Mouse (Mus musculus) natural killer cell, adult 2 months (primary cell): ENCODE measurements around the gene Acadm.
A peak's percentile ranks its signal among the peaks of the same experiment; 100 is the strongest.

Experiments
- DNase-seq, 2 experiments: peaks; one replicate each; pipeline ENCODE4 v3.0.0; 2022; ENCODE audit warnings: low spot score in 2 of 2

The Acadm gene

DNA sequence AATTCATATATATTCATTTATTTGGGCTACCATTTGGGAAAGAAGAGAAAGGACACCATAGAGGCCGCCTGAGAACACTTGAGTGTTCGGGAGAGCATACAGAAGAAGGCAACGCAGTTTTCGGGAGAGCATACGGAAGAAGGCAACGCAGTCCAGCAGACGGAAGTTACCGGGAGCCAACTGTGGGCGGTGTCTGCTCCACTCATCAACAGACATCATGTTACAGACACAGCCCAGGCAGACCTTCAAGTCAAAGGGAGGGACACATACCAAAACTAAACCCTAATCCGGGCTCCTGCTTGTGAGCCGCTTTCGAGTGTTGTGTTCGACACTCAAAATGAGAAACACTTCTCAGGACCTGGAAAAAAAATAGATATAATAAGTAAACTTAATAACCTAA lies 2.8 kb downstream of the Acadm start:
- DNase-seq: no peak

- DNase-seq: no peak
Measured at GRCm38 (mm10) chr3:153940486-153940885, 3.9 kb downstream of the Acadm start.

DNA sequence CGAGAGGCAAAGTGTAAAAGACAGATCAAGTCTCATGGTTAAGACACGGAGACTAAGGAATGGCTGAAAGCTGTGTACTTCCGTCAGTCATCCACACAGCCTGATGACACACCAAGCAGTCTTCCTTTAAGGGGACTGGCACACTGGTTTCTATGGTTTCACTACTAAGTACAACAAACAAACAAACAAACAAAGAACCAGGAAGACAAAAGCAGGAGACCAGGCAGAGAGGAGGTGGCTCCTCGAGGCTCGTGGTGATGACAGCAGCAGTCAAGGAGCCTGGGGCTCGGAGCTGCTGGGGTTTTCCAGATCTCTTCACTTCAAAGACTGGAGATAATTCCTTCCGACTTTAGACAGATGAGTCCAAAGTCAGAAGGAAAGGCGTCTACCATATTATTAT lies 4.4 kb downstream of the Acadm start:
- no peak for DNase-seq

- DNase-seq: no peak
Measured at GRCm38 (mm10) chr3:153937116-153937810, 7.2 kb downstream of the Acadm start.

DNA sequence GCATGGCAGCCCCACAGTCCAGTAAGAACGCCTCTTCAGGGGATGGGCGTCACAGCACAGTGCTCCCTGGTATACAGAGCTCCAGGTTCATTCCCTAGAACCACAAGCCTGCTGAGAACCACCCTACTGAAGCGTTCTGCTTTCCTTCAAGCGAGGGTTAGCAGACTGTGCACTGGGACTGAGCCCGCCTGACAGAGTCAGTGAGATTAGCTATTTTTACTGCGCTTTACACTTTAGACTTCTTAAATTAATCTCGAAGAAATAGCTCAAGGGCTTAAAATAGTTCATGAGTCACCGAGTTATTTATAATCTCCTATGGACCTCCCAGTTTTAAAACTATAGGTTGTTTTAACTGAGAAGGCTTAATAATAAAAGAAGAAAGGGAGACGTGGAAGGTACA lies 8.6 kb downstream of the Acadm start:
- DNase-seq: no peak

GRCm38 (mm10) chr3:153932461-153932860 lies 12.0 kb downstream of the Acadm start:
- DNase-seq: no peak

GRCm38 (mm10) chr3:153929526-153929925 lies 14.9 kb downstream of the Acadm start:
- DNase-seq: no peak

DNA sequence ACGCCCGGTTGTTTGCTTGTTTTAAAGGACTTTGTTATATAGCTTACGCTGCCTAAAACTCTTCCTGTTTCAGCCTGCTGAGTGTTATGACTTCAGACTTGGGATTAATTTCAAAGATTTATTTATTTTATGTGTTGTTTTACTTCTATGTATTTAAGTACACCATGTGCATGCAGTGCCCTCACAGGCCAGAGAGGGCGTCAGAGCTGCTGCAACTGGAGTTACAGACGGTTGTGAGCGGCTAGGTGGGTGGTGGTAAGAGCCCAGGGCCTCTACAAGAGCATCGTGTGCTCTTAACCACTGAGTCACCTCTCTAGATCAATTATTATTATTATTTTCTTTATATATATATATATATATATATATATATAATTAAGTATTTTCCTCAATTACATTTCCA lies 18.1 kb downstream of the Acadm start:
- DNase-seq: no peak

- no peak for DNase-seq
Measured at GRCm38 (mm10) chr3:153921147-153921910, 23.1 kb downstream of the Acadm start.

- no peak for DNase-seq
Measured at GRCm38 (mm10) chr3:153917200-153917599, 27.2 kb downstream of the Acadm start.

- no peak for DNase-seq
Measured at GRCm38 (mm10) chr3:153913510-153914243, 30.8 kb downstream of the Acadm start.

DNA sequence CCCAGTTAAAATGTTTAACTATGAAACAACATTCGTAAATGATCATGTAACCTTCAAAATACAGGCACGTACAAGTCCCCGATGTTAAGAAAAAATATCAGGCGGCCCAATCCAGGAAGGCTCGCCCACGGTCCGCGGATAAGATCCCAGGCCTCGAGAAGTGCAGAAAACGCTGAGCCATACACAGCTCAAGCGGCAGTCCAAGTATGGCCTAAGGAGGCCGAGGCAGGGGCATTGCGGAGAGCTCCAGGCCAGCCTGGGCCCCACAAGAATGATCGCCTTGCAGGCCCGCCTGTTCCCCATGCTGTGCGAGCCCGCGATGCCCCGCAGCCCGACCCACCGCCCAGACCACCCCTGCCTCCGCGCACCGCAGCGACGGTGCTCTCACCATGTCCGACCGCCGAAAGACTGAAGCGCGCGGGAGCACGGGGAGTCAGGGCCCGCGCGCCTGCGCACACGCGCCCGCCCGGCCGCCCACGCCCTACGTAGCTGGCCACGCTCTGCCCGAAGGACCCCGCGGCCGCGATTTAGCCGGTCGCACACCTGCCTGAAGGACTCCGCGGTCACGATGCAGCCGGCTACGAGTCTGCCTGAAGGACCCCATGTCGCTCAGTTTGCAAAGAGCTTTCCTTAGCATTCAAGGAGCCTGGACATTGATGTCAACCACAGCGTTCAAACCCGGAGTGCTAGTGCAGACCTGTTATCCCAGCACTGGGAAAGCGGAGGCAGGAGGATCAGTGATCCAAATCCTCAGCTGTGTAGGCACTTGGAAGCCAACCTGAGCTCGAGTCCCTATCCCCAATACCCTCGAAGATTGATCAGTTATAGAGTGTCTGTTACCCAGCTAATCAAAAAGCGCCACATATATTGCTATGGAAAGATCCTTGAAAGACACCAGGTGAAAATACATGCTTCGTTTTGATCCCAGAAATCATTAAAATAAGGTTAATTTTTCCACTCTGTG lies 31.6 kb downstream of the Acadm start, which contains the start of gene Rabggtb:
Gene Rabggtb (minus strand): TSS at position 464 of the 964 bp plus-strand sequence.
- DNase-seq: peak; percentile 92 to 94

DNA sequence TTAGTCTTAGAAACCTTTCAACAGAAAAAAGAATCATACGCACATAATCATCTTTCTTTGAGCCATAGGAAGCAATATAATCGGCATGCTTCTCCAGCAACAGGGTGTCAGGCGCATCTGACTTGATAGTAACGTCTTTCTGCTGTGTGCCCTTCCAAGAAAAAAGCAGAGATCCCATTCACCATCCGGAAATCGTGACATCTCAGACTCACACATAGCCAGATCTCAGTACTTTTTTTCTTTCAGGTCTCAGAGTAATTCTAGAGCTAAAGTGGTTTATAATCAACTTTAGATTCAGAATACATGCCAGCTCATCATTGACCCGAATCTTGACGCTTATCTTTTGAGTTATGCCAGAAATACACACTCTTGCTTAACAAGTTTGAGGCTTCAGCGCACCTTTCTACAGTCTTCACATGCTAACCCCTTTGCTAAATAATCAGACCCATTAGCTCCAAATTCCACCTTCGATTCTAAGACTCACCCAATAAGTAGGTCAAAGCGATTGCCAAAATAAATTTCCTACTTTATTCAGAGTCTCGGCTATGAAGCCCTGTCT lies 32.5 kb downstream of the Acadm start:
- DNase-seq: no peak

DNA sequence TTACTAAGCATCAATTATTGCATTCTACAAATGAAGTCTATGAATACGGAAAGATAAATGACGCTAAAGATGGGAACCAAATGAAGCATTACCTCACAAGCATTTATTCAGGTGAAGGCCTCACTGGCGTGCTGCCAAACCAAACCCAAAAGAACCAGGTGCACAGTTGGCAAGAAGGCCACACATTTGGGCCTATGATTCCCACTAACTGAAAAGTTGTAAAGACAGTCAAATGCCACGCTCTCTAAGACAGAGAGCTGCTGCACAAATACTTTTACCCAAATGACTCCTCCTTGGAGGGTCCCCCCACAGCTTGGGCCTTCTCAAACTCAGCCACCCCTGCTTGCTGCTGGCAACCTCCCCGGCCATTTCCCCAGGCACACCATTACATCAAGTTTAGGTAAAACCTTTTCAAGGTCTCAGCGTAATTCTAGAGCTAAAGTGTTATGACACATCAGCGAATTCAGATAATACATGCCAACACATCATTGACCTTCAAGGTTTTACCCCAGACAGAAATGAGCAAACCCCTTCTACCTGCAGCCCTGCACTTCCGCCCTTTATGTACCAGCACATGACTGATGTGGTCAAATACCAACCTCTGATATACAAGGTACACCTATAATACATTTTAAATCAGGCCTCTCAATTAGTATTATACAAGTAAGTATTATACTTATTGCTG lies 33.1 kb downstream of the Acadm start:
- no peak for DNase-seq

GRCm38 (mm10) chr3:153910489-153910888 lies 33.9 kb downstream of the Acadm start:
- DNase-seq: no peak

- no peak for DNase-seq
Measured at GRCm38 (mm10) chr3:153908919-153909318, 35.5 kb downstream of the Acadm start.

DNA sequence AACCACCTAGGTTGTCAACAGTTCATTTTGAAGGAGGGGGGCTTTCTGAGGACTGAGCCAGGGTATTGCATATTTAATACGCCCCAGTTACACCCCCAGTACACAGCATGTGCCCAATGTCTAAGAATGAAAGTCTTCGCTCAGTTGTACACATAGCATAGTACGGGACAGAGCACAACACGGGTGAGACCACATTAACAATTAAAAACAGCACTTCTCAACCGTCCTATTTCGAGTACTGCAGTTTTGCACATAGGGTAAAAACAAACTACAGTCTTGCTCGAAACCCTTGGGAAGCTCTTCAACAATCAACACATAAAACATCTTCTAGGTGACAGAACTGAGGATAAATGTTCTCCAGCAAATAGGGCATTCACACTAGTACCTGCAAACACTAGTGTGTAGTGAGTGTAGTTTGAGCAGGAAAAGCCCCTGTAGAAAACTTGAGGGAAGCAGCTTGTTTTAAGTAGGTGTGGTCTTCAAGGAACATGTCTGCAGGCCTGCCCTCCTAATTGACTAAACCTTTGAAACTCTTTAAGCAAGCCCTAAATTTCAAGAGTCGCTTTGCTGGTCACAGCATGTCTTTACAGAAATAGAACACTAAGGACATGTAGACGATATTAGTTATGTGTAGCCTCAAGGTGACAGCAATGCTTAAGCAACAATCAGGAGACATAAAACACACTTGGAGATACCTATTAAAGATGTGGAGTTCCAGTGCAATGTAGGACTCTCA lies 38.1 kb downstream of the Acadm start, which contains the start of gene Msh4:
Gene Msh4 (minus strand): TSS at position 3 of the 736 bp plus-strand sequence.
- no peak for DNase-seq

- no peak for DNase-seq
Measured at GRCm38 (mm10) chr3:153905251-153906135, 38.9 kb downstream of the Acadm start.

DNA sequence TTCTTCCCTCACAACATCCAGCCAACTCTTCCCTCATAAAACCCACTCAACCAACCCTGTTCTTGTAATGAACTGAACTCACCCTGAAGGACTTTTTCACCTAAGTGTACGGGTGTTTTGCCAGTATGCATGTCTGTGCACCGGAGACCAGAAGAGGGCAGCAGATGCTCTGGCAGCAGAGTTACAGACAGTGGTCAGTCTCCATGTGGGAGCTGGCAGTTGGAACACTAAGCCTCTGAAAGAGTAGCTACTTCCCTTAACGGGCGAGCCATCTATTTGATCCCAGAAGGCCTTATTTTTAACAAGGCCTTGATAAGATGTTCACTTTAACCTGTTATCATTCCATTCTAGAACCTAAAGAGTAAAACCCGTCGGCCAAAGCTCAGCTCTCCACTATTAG lies 39.8 kb downstream of the Acadm start:
- no peak for DNase-seq
